Mouse (Mus musculus) granulocyte monocyte progenitor cell, adult 5-6 weeks (primary cell): ENCODE results near the gene Drd1. TPM values are rescaled to one million over a fixed set of nuclear protein-coding genes. Genes with fewer than 3 reads are reported as not detected.

Experiments used
- ATAC-seq: replicated peaks from 2 replicates; pipeline ENCODE4 v1.8.0; 2016; ENCODE audit warnings: mild to moderate bottlenecking, moderate TSS enrichment, inconsistent platforms; ENCODE audit not compliant: poor library complexity, severe bottlenecking
- total RNA-seq, 2 experiments: library from RNA; stranded (forward) in 1 of 2; stranded (reverse) in 1 of 2; fragments of 200-712, 200-1000 nt in 1 of 2; fragments of >200 nt in 1 of 2; fragmentation: Nextera tagmentation in 1 of 2; gene quantifications; 2 replicates each; pipeline ENCODE4 v1.2.3; 2014 to 2017

The Drd1 gene
- total RNA-seq, 2 experiments from 2014 or later: not detected

DNA sequence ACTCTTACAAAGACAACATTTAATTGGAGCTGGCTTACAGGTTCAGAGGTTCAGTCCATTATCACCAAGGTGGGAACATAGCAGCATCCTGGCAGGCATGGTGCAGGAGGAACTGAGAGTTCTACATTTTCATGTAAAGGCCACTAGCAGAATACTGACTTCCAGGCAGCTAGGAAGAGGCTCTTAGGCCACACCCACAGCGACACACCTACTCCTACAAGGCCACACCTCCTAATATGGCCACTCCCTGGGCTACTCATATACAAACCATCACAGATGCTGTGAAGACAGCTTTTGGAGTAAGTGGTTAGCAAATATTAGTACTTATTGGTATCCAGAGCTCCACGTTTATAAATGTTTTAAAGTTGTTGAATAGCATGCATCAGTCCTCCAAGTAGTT lies 19.9 kb upstream of the Drd1 start:
- no peak for ATAC-seq

DNA sequence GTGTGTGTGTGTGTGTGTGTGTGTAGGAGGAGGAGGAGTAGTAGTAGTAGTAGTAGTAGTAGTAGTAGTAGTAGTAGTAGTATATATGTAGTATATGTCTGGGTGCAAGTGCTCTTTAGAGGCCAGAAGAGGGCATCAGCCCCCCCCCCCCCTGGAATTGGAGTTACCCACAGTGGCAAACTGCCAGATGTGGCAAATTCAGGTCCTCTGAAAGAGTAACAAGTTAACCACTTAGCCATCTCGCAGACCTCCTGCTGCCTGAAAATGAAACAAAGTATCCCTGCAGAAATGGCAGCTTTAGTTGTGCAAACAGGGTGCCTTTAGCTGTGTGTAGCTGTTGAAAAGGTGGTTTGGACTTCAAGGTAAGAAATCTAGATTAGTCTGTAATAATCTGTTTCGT lies 18.0 kb upstream of the Drd1 start:
- ATAC-seq: peak; percentile 36

DNA sequence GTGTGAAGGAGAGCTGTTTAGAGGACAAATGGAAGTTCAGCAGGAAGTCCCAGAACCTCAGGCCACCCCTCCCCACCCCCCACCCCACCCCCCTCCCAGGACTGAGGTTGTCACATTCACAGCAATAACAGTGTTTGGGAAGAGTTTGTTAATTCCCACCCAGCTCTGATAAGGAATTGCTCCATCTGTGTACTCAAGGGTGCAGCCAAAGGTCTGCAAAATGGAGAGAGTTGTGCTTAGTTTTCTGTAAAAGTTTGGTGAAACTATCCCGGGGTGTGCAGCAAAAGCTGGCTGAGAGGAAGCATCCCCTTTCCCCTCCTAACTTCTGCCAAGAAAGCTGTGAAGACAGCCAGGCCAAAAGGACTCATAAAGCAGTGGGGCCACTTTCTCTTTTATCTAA lies 17.6 kb upstream of the Drd1 start:
- no peak for ATAC-seq

DNA sequence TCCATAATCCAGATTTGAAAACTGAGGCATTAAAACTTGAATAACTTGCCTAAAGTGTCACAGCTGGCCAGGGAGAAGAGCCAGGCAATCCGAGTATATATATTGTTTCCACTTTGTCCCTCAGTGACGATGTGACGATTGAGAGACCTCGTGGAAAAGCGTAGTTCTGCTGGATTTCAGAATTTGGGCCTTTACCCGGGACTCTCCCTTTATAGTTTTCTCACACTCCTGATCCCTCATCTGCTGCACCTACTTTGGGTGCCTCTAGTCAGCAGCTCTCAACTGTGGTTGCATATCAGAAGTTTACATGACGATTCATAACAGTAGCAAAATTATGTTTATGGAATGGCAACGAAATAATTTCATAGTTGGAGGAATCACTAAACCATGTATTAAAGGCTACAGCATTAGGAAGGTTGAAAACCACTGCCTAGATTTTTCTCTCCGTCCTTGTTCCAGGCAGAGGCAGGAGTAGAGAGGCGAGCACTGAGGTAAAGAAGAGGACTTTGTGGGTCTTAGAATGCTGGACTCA lies 17.1 kb upstream of the Drd1 start:
- ATAC-seq: no peak

DNA sequence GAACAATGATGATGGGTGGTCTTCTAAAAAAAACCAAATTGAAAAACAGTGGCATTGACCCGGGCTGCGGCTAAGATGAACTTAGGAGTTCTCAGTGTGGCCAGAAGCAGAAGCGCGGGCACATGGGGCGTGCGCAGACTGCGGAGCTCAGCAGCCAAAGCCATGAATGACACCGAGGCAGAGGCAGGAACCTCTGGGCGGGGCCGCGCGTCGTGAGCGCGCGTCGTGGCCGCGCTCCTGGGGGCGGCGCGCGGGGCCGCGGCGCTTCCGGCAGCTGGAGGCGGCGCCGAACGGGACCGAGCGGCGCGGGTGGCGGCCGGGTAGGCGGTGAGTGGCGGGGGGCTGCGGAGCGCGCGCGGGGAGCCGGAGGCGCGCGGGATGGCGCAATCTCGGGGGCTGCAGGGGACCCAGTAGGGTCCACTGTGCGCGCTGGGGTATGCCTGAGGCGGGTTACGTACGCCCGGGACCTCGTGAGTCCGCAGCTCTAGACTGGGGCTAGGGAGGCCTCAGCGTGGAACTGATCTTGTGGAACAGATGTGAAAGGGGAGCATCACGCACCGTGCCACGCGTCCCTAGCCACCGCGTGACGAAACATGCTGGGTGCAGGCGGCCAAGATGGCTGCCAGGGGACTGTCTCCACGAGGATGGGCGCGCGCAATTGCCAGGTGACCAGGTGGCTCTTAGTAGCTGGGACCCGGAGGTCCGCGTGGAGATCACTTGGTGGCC lies 16.3 kb upstream of the Drd1 start, which contains the start of gene Sfxn1:
Gene Sfxn1 (plus strand): TSS at position 264 of the 726 bp plus-strand sequence.
- peak; percentile 90 for ATAC-seq

DNA sequence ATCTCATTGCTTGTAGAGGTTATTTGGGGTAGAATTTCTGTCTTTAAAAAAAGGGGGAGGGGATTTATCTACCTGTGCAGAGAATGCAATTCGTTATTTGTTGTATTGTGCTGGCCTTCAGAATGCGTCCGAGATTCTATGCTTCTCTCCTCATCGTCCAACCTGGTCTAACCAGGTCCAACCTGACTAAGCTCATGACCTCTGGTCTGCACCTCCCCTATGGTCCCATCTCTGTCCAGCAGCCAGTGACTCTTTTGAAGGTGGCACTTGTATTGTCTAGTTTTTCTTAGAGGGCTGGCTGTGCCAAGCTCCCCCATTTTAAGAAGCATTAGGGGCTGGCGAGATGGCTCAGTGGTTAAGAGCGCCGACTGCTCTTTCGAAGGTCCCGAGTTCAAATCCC lies 15.5 kb upstream of the Drd1 start:
- no peak for ATAC-seq

DNA sequence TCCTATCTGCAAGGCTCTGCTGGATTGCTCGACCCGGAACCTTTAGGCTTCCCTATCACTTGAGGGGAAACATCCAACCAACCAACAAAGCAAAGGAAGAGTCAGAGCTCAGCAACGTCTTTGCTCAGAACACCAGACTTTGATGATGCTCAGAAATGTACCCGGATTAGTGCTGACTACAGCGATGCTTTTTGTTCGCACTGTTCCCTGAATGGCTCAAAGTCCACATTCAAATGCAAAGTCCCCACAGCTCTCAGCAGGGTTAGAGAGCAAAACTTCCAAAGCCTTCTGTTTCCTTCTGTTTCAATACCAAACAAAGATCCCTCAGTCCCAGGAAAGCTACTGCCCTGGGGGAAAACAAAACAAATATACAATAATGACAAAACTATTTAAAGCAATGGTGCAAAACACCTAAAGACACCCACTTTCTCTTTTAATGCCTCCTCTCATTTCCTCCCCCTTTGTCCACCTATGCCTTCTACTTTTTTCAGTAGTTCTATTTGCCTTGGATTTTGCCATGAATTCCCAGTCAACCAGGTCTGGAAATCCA lies 12.2 kb upstream of the Drd1 start:
- ATAC-seq: no peak

DNA sequence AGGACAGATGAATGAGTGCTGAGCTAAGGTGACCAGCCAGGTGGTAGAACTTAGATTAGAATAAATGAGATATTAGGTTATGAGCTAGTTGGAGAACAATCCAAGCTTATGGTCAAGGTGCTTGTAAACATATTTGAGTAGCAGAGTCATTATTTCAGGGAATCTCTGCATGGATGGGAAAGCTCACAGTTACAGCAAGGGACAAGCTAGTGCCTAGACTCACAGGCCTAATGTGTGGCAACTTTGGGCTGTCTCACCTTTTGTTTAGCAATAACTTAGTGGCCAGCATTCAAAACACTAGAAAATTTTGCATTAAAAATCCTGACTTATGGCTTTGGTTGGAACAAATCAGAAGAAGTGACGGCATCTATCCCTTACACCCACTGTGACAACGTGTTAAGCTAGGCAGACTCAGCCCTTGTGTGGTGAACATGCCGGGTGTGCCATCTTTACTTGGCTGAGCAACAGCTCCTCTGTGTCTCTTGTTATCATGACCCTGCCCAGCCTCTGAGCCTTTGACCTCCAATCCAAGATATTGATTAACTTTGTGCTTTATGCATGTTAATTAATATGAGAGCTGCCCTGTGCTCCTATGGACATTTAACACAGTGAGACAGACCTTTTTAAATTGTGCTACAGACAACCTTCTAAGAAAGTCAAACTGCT lies 10.7 kb upstream of the Drd1 start:
- ATAC-seq: no peak

DNA sequence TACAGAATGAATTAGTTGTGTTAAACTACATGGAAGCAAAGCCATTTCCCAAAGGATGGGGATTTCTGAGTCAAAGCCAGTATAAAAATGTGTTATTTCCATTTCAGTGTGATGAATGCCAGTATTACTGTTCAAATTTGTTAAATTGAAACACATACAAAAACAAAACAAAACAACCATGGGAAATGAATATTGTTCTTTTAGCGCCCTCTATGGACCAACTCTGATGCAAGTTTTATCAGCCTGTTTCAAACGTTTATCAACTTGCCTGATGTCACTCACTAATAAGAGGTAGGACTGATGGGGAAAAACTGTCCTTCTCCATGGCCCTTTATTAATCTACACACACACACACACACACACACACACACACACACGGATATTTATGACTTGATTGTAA lies 7.8 kb upstream of the Drd1 start:
- no peak for ATAC-seq

DNA sequence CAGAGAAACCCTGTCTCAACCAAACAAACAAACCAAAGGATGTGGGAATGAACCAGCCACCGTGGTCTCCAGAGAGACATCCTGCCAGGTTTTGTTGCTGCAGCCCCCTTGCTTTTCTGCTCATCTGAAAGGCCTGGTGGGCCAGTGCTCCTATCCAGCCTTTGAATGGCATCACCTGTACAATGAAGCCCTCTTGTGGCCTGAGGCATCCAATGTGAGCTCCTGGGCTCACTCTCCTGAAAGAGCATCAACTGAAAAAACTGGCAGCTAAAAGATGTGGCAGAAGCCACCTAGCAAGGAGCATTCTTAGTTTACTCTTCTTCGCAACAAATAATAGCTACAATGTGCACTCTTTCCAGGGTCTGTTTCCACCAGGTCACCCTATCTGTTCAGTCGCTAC lies 6.6 kb upstream of the Drd1 start:
- ATAC-seq: no peak

DNA sequence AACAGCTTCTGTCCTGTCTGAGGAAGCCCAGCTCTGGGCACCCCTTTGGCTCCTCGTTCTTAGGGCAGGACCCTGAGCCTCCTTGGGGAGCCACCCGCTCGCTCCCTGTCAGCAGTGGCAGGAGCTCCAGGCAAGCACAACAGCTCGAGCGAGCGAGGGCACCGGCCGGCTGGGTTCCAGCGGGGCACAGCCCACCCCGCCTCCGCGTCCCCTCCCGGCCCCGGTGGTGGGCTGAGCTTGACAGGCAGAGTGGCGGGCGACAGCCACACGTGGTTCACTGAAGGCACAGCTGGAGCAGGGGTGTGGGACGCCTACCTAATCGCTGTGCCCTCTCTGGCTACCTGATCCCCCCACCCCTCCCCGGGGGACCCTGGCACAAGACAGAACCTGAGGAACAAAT lies 543 bp downstream of the Drd1 start:
- ATAC-seq: no peak

DNA sequence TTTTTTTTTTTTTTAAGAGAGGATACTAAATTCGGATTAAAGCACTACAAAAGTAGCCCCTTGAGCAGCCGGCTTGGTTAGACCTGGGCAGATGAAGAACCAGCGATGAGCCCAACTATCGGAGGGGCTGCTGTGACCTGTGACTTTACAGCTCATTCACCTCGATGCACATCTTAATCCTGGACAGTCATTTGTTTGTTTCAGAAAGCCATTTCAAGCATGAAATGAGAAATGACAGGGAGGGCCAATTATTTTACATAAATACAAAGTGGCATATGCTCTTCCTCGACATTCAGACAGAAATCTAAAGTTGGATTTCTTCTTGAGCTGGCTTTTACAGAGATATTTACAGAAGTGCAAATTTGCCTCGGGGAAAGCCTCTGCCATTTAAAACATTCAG lies 3.9 kb downstream of the Drd1 start:
- no peak for ATAC-seq

DNA sequence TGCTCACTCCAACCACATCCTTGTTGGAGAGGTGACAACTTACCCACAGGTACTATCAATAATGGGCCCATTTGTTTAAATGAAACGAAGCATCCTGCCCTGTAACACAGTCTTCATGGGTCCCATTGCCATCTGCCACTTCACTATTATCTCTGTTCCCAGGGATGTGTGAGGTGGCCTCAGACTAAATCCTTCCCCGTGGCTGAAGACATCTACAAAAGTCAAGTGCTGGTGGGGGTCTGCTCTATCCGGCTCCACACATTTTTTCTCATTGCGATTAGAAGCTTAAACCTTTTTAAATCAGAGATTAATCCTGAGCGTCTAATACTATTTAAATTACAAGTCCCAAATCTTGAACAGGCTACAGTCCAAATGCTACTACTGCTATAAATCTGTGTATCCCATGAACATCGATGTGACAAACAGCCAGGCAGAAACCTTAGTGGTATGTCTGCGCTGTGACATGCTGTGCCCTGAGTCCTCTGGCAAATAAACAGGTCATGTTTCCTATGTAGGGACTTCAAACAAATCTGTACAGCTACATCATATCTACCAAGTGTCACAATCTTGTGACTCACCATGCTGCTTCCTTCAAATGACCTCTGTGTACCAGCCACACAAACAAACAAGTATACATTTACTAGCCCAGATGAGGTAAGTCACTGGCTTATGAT lies 6.7 kb downstream of the Drd1 start:
- ATAC-seq: no peak

DNA sequence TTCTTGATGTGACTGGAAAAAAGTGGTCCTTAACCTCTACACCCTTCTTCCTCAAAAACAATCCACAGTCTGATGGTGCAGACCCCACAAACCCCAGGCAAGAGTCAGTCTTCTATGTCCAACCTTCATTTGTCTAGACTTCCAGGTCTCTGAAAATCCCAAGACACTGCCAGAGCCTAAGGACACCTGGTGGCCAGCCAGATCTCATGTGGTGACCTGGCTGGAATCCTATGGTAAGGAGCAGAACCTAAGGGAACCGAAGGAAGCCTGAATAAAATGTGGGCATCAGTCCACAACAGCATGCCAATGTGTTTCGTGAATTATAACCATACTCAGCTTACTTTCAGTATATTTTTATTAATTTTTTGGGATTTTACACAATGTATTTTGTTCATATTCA lies 15.2 kb downstream of the Drd1 start:
- ATAC-seq: no peak

DNA sequence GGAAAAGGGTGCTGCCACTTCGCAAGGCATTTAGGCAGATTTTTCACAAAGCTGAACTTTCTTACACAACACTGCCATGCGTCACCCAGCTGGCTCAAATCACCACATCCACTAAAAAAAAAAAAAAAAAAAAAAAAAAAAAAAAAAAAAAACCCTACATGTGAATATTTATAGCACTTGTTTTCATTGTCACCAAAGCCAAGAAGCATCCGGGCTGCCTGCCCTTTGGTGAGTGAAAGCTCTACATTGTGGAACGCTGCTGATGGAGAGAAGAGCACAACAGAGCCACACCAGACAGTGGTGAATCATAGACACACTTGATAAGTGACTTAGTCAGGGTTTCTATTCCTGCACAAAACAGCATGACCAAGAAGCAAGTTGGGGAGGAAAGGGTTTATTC lies 17.6 kb downstream of the Drd1 start:
- ATAC-seq: no peak

DNA sequence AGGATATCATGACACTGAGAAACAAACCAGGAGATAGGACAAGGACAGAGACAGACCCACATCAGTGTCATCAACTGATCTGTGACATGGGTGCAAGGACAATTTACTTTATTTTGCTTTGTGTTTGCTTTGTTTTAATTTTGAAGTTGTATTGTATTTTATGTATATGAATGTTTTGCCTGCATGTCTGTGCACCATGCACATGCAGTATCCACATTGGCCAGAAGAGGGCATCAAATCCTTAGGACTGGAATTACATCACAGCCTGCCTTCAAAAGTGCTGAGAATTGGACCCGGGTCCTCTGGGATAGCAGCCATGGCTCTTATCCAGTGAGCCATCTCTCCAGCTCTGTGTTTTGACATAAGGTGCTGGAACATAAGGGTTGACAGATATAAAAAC lies 20.0 kb downstream of the Drd1 start:
- ATAC-seq: no peak

DNA sequence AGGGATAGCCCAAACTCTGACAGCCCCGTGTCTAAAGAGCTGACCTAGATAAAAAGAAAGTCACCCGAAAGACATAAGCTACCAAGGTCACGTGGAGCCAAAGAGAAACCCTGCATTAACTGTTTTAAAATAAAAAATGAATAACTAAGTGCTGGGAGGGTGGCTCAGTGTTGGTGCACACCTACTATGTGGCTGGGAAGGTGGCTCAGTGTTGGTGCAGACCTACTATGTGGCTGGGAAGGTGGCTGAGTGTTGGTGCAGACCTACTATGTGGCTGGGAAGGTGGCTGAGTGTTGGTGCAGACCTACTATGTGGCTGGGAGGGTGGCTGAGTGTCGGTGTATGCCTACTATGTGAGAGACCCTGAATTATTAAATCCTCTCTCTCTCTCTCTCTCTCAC lies 21.9 kb downstream of the Drd1 start:
- no peak for ATAC-seq

DNA sequence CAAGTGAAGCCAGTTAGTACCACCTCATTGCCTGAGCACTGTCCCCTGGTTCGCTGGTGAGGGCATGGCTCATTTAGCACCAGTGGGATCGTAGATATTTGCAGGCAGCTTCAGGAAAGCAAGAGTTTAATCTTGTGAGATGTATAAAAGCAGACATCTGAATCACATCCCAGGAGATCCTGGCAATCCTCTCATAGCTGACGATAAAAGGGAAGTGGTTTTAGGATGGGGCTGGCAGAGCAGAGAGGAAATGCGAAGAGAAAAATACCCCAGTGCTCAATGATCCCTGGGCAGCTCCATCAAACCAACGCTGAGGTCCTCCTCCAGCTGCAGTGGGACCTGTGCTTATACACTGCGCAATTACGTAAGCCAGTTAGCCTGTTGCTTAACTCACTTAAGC lies 28.4 kb downstream of the Drd1 start:
- no peak for ATAC-seq

DNA sequence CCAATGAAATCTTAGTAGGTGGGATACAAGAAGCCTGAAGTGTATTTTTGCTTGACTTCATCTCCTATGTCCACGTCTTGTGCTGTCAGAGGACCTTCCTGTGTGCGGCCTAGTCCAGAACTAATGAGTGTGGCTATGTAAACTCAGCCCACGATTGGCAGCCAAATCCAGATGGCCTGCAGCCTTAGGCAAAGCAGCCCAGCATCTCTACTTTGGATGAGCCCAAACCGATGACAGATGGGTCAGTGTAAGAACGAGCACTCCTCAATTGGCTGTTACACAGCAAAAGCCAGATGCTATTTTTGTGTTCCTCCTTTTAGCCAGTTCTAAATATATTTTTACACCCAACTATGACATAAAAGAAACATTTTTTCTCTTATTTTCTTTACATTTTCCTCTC lies 32.2 kb downstream of the Drd1 start:
- no peak for ATAC-seq

DNA sequence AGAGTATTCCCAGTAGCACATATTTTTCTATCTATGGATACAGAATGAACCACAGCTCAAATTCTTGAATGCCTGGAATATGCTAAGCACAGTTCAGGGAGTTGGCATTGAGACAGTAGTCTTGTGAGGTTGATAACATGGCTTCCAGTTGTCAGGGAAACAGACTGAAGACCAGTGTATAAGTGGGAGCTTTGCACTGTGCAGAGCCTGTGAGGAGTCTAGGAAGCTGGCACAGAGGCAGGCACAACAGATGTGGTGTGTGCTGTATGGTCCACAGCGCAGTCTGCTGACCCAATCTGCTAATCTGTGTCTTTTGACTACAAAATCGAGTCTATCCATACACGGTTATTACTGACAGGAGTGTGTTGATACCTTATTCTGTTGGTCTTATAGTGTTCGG lies 46.8 kb downstream of the Drd1 start:
- no peak for ATAC-seq
